Mouse (Mus musculus): ENCODE measurements around the gene Chdh. TPM values are rescaled to one million over a fixed set of nuclear protein-coding genes. Genes with fewer than 3 reads are reported as not detected.

Gene Chdh
- polyA plus RNA-seq, 1 experiment: 1.3 TPM

- no peak overlapping the region for H3K4me3 ChIP-seq (ENCODE audit: low read depth, low read length)
- no peak overlapping the region for H3K9ac ChIP-seq (ENCODE audit: low read depth, poor library complexity, severe bottlenecking)
- TF ChIP-seq EP300 (IDR thresholded peaks at IDR 0.05; ENCODE audit: insufficient read depth, low read depth, low read length): no peak
- TF ChIP-seq CTCF (IDR thresholded peaks at IDR 0.05; ENCODE audit: low read depth, low read length): no peak
- no peak for TF ChIP-seq POLR2A (IDR thresholded peaks at IDR 0.05; ENCODE audit: insufficient read depth, low read length)
- peaks cover 3% of the 10 kb centered on the region for H3K4me1 ChIP-seq (ENCODE audit: control insufficient read depth, insufficient read depth, low read length)
- H3K27me3 ChIP-seq (ENCODE audit: control insufficient read depth, insufficient read depth, low read length, poor library complexity, severe bottlenecking): no peaks in the 10 kb centered on the region
- H3K36me3 ChIP-seq (ENCODE audit: control insufficient read depth, insufficient read depth, low read length, poor library complexity, severe bottlenecking): no peaks in the 10 kb centered on the region; the same call in 1 of the 2 replicates
- no peaks in the 10 kb centered on the region for H3K9me3 ChIP-seq (replicated peaks; ENCODE audit: control insufficient read depth, insufficient read depth, low read length, poor library complexity, severe bottlenecking)
- no peak overlapping the region for H3K27ac ChIP-seq (ENCODE audit: insufficient read depth, low read length)
Measured at GRCm38 (mm10) chr14:29999475-29999811, 9.4 kb upstream of the Chdh start.

- no peak overlapping the region for H3K9ac ChIP-seq (ENCODE audit: low read depth, poor library complexity, severe bottlenecking)
- TF ChIP-seq EP300 (IDR thresholded peaks at IDR 0.05; ENCODE audit: insufficient read depth, low read depth, low read length) (no peak), POLR2A (IDR thresholded peaks at IDR 0.05; ENCODE audit: insufficient read depth, low read length) (no peak), CTCF (IDR thresholded peaks at IDR 0.05; ENCODE audit: low read depth, low read length) (no peak)
- no peak overlapping the region for H3K27ac ChIP-seq (ENCODE audit: insufficient read depth, low read length)
- H3K9me3 ChIP-seq (replicated peaks; ENCODE audit: control insufficient read depth, insufficient read depth, low read length, poor library complexity, severe bottlenecking): no peaks in the 10 kb centered on the region
- H3K27me3 ChIP-seq (ENCODE audit: control insufficient read depth, insufficient read depth, low read length, poor library complexity, severe bottlenecking): no peaks in the 10 kb centered on the region
- H3K4me1 ChIP-seq (ENCODE audit: control insufficient read depth, insufficient read depth, low read length): no peaks in the 10 kb centered on the region
- no peaks in the 10 kb centered on the region for H3K36me3 ChIP-seq (ENCODE audit: control insufficient read depth, insufficient read depth, low read length, poor library complexity, severe bottlenecking)
- H3K4me3 ChIP-seq (ENCODE audit: low read depth, low read length): no peak overlapping the region
Measured at GRCm38 (mm10) chr14:30009864-30010560, 1.2 kb downstream of the Chdh start.

- Histone ChIP-seq H3K4me3 (ENCODE audit: low read depth, low read length) (no peak overlapping the region), H3K9ac (ENCODE audit: low read depth, poor library complexity, severe bottlenecking) (no peak overlapping the region), H3K4me1 (ENCODE audit: control insufficient read depth, insufficient read depth, low read length) (no peaks in the 10 kb centered on the region), H3K27ac (ENCODE audit: insufficient read depth, low read length) (no peak overlapping the region), H3K9me3 (replicated peaks; ENCODE audit: control insufficient read depth, insufficient read depth, low read length, poor library complexity, severe bottlenecking) (no peaks in the 10 kb centered on the region), H3K36me3 (ENCODE audit: control insufficient read depth, insufficient read depth, low read length, poor library complexity, severe bottlenecking) (no peaks in the 10 kb centered on the region), H3K27me3 (ENCODE audit: control insufficient read depth, insufficient read depth, low read length, poor library complexity, severe bottlenecking) (no peaks in the 10 kb centered on the region)
- TF ChIP-seq CTCF (IDR thresholded peaks at IDR 0.05; ENCODE audit: low read depth, low read length) (no peak), POLR2A (IDR thresholded peaks at IDR 0.05; ENCODE audit: insufficient read depth, low read length) (no peak), EP300 (IDR thresholded peaks at IDR 0.05; ENCODE audit: insufficient read depth, low read depth, low read length) (no peak)
Measured at GRCm38 (mm10) chr14:30011886-30012560, 3.2 kb downstream of the Chdh start.

GRCm38 (mm10) chr14:30014487-30014886 lies 5.7 kb downstream of the Chdh start:
- H3K9ac ChIP-seq (ENCODE audit: low read depth, poor library complexity, severe bottlenecking): no peak overlapping the region
- H3K9me3 ChIP-seq (replicated peaks; ENCODE audit: control insufficient read depth, insufficient read depth, low read length, poor library complexity, severe bottlenecking): no peaks in the 10 kb centered on the region
- no peak overlapping the region for H3K27ac ChIP-seq (ENCODE audit: insufficient read depth, low read length)
- H3K27me3 ChIP-seq (ENCODE audit: control insufficient read depth, insufficient read depth, low read length, poor library complexity, severe bottlenecking): no peaks in the 10 kb centered on the region
- H3K4me1 ChIP-seq (ENCODE audit: control insufficient read depth, insufficient read depth, low read length): no peaks in the 10 kb centered on the region
- no peak for TF ChIP-seq POLR2A (IDR thresholded peaks at IDR 0.05; ENCODE audit: insufficient read depth, low read length)
- TF ChIP-seq CTCF (IDR thresholded peaks at IDR 0.05; ENCODE audit: low read depth, low read length): no peak
- no peak for TF ChIP-seq EP300 (IDR thresholded peaks at IDR 0.05; ENCODE audit: insufficient read depth, low read depth, low read length)
- H3K4me3 ChIP-seq (ENCODE audit: low read depth, low read length): no peak overlapping the region
- H3K36me3 ChIP-seq (ENCODE audit: control insufficient read depth, insufficient read depth, low read length, poor library complexity, severe bottlenecking): no peaks in the 10 kb centered on the region

GRCm38 (mm10) chr14:30015008-30015407 lies 6.2 kb downstream of the Chdh start:
- TF ChIP-seq CTCF (IDR thresholded peaks at IDR 0.05; ENCODE audit: low read depth, low read length) (no peak), EP300 (IDR thresholded peaks at IDR 0.05; ENCODE audit: insufficient read depth, low read depth, low read length) (no peak), POLR2A (IDR thresholded peaks at IDR 0.05; ENCODE audit: insufficient read depth, low read length) (no peak)
- no peak overlapping the region for H3K27ac ChIP-seq (ENCODE audit: insufficient read depth, low read length)

GRCm38 (mm10) chr14:30016666-30017065 lies 7.8 kb downstream of the Chdh start:
- Histone ChIP-seq H3K4me1 (ENCODE audit: control insufficient read depth, insufficient read depth, low read length) (no peaks in the 10 kb centered on the region), H3K9me3 (replicated peaks; ENCODE audit: control insufficient read depth, insufficient read depth, low read length, poor library complexity, severe bottlenecking) (no peaks in the 10 kb centered on the region), H3K27me3 (ENCODE audit: control insufficient read depth, insufficient read depth, low read length, poor library complexity, severe bottlenecking) (no peaks in the 10 kb centered on the region), H3K27ac (ENCODE audit: insufficient read depth, low read length) (no peak overlapping the region), H3K36me3 (ENCODE audit: control insufficient read depth, insufficient read depth, low read length, poor library complexity, severe bottlenecking) (no peaks in the 10 kb centered on the region), H3K9ac (ENCODE audit: low read depth, poor library complexity, severe bottlenecking) (no peak overlapping the region), H3K4me3 (ENCODE audit: low read depth, low read length) (no peak overlapping the region)
- no peak for TF ChIP-seq EP300 (IDR thresholded peaks at IDR 0.05; ENCODE audit: insufficient read depth, low read depth, low read length)
- TF ChIP-seq CTCF (IDR thresholded peaks at IDR 0.05; ENCODE audit: low read depth, low read length): no peak

More at GRCm38 (mm10) chr14:30015008-30015407, 6.2 kb downstream of the Chdh start:
- Histone ChIP-seq H3K9ac (ENCODE audit: low read depth, poor library complexity, severe bottlenecking) (no peak overlapping the region), H3K4me1 (ENCODE audit: control insufficient read depth, insufficient read depth, low read length) (no peaks in the 10 kb centered on the region), H3K9me3 (replicated peaks; ENCODE audit: control insufficient read depth, insufficient read depth, low read length, poor library complexity, severe bottlenecking) (no peaks in the 10 kb centered on the region), H3K27me3 (ENCODE audit: control insufficient read depth, insufficient read depth, low read length, poor library complexity, severe bottlenecking) (no peaks in the 10 kb centered on the region), H3K4me3 (ENCODE audit: low read depth, low read length) (no peak overlapping the region), H3K36me3 (ENCODE audit: control insufficient read depth, insufficient read depth, low read length, poor library complexity, severe bottlenecking) (no peaks in the 10 kb centered on the region)

Measured in ES-Bruce4 (cell line).